Mouse (Mus musculus): ENCODE measurements at regions not wholly inside any gene's neighbourhood (a gene's known extent, or its start where the extent isn't known, plus 50 kb on each side); places are given as distances from the start of the nearest gene placed in this dataset.

GRCm38 (mm10) chr11:28655169-28655846 lies 71.2 kb upstream of the Ccdc85a start:
- no peaks in the 10 kb centered on the region for H3K27me3 ChIP-seq (replicated peaks)
- in situ Hi-C loops (cut with MboI; ENCODE audit: low pct_ligation_motif_present, low pct_unique_long_range_greater_than_20kb, low sequenced_read_pairs): no loop called here
- H3K9me3 ChIP-seq (replicated peaks; ENCODE audit: low read length): no peaks in the 10 kb centered on the region
- TF ChIP-seq USF2 (conservative IDR thresholded peaks at IDR 0.05; ENCODE audit: low read depth, low read length): no peak
- no peak for TF ChIP-seq ZMIZ1 (IDR thresholded peaks at IDR 0.05; ENCODE audit: low read depth, low read length)
- no peak for TF ChIP-seq USF1 (IDR thresholded peaks at IDR 0.05; ENCODE audit: low read depth, low read length)
- no peak for TF ChIP-seq ZC3H11A (IDR thresholded peaks at IDR 0.05; ENCODE audit: low read depth, low read length)
- TF ChIP-seq EP300 (IDR thresholded peaks at IDR 0.05; ENCODE audit: low read length): no peak
- TF ChIP-seq UBTF (IDR thresholded peaks at IDR 0.05; ENCODE audit: low read depth, low read length): no peak
- no peak for TF ChIP-seq MAZ (IDR thresholded peaks at IDR 0.05; ENCODE audit: low read depth, low read length)
- no peak for TF ChIP-seq JUND (conservative IDR thresholded peaks at IDR 0.05; ENCODE audit: low read depth, low read length)
- no peak for TF ChIP-seq MAFK (IDR thresholded peaks at IDR 0.05; ENCODE audit: insufficient replicate concordance, low read length)
- TF ChIP-seq POLR2AphosphoS2 (IDR thresholded peaks at IDR 0.05; ENCODE audit: low read depth, low read length): no peak
- TF ChIP-seq PAX5 (IDR thresholded peaks at IDR 0.05; ENCODE audit: low read length): no peak
- no peak for TF ChIP-seq JUN (IDR thresholded peaks at IDR 0.05; ENCODE audit: insufficient read depth, low read depth, low read length)
- no peak for TF ChIP-seq GABPA (IDR thresholded peaks at IDR 0.05; ENCODE audit: insufficient replicate concordance, low read depth, low read length)
- no peak for TF ChIP-seq MEF2A (IDR thresholded peaks at IDR 0.05; ENCODE audit: borderline replicate concordance, low read depth, low read length)
- no peak for TF ChIP-seq NELFE (IDR thresholded peaks at IDR 0.05; ENCODE audit: low read depth, low read length)
- TF ChIP-seq CHD1 (IDR thresholded peaks at IDR 0.05; ENCODE audit: low read depth, low read length): no peak
- TF ChIP-seq HCFC1 (IDR thresholded peaks at IDR 0.05; ENCODE audit: low read depth, low read length): no peak
- no peaks in the 10 kb centered on the region for H3K79me2 ChIP-seq (replicated peaks; ENCODE audit: control insufficient read depth, extremely low read depth, insufficient read depth, poor library complexity, severe bottlenecking)
- DNase-seq (ENCODE audit: extremely low read depth): no peak
- no peaks in the 10 kb centered on the region for H3K4me1 ChIP-seq (ENCODE audit: control insufficient read depth in 1 of 2, insufficient read depth in 2 of 2)
- dilution Hi-C loops (cut with MboI; ENCODE audit: extremely low pct_ligation_motif_present, extremely low pct_unique_long_range_greater_than_20kb, low sequenced_read_pairs): no loop called here
- no peak overlapping the region for H3K27ac ChIP-seq (ENCODE audit: insufficient read depth, low read depth)
- no peak overlapping the region for H3K4me3 ChIP-seq (replicated peaks in 1 of 3; ENCODE audit: low read depth in 2 of 3, low read length in 2 of 3, poor library complexity in 1 of 3)
- no peak overlapping the region for H3K4me2 ChIP-seq (ENCODE audit: insufficient read depth, low read depth, poor library complexity, severe bottlenecking)
- no peaks in the 10 kb centered on the region for H3K36me3 ChIP-seq (replicated peaks in 1 of 2; ENCODE audit: control insufficient read depth in 1 of 2, insufficient read depth in 1 of 2, low read length in 1 of 2)
- no peak overlapping the region for H3K9ac ChIP-seq (ENCODE audit: insufficient read depth, low read depth)

- TF ChIP-seq TBP (conservative IDR thresholded peaks at IDR 0.05; ENCODE audit: low read depth, low read length): no peak
- no peak for TF ChIP-seq EP300 (IDR thresholded peaks at IDR 0.05; ENCODE audit: low read length)
- TF ChIP-seq RCOR1 (conservative IDR thresholded peaks at IDR 0.05; ENCODE audit: low read depth, low read length): no peak
- no peak for TF ChIP-seq NRF1 (IDR thresholded peaks at IDR 0.05; ENCODE audit: low read depth, low read length)
- TF ChIP-seq ETS1 (conservative IDR thresholded peaks at IDR 0.05; ENCODE audit: low read depth, low read length): no peak
- no peak for TF ChIP-seq MAZ (IDR thresholded peaks at IDR 0.05; ENCODE audit: low read depth, low read length)
- no peak for TF ChIP-seq UBTF (IDR thresholded peaks at IDR 0.05; ENCODE audit: low read depth, low read length)
- TF ChIP-seq NELFE (IDR thresholded peaks at IDR 0.05; ENCODE audit: low read depth, low read length): no peak
- TF ChIP-seq PAX5 (IDR thresholded peaks at IDR 0.05; ENCODE audit: low read length): no peak
- TF ChIP-seq USF2 (conservative IDR thresholded peaks at IDR 0.05; ENCODE audit: low read depth, low read length): no peak
- TF ChIP-seq ZMIZ1 (IDR thresholded peaks at IDR 0.05; ENCODE audit: low read depth, low read length): no peak
- TF ChIP-seq RAD21 (IDR thresholded peaks at IDR 0.05; ENCODE audit: low read depth, low read length): no peak
- TF ChIP-seq ZNF384 (IDR thresholded peaks at IDR 0.05; ENCODE audit: low read depth, low read length): no peak
- no peak for TF ChIP-seq BHLHE40 (IDR thresholded peaks at IDR 0.05; ENCODE audit: low read depth, low read length)
- TF ChIP-seq ZKSCAN1 (IDR thresholded peaks at IDR 0.05; ENCODE audit: borderline replicate concordance, low read depth, low read length): no peak
- no peaks in the 10 kb centered on the region for H3K9me3 ChIP-seq (replicated peaks; ENCODE audit: low read length)
- no peak overlapping the region for H3K4me2 ChIP-seq (ENCODE audit: insufficient read depth, low read depth, poor library complexity, severe bottlenecking)
- H3K27me3 ChIP-seq (replicated peaks): no peaks in the 10 kb centered on the region
- H3K4me1 ChIP-seq (ENCODE audit: control insufficient read depth in 1 of 2, insufficient read depth in 2 of 2): no peaks in the 10 kb centered on the region
- H3K27ac ChIP-seq (ENCODE audit: insufficient read depth, low read depth): no peak overlapping the region
- in situ Hi-C loops (cut with MboI; ENCODE audit: low pct_ligation_motif_present, low pct_unique_long_range_greater_than_20kb, low sequenced_read_pairs): no loop called here
- dilution Hi-C loops (cut with MboI; ENCODE audit: extremely low pct_ligation_motif_present, extremely low pct_unique_long_range_greater_than_20kb, low sequenced_read_pairs): no loop called here
- no peaks in the 10 kb centered on the region for H3K79me2 ChIP-seq (replicated peaks; ENCODE audit: control insufficient read depth, extremely low read depth, insufficient read depth, poor library complexity, severe bottlenecking)
- H3K36me3 ChIP-seq (replicated peaks in 1 of 2; ENCODE audit: control insufficient read depth in 1 of 2, insufficient read depth in 1 of 2, low read length in 1 of 2): no peaks in the 10 kb centered on the region
- no peak overlapping the region for H3K4me3 ChIP-seq (replicated peaks in 1 of 3; ENCODE audit: low read depth in 2 of 3, low read length in 2 of 3, poor library complexity in 1 of 3)
- no peak for DNase-seq (ENCODE audit: extremely low read depth)
- no peak overlapping the region for H3K9ac ChIP-seq (ENCODE audit: insufficient read depth, low read depth)
These were observed 65.3 kb upstream of the Ccdc85a start for GRCm38 (mm10) chr11:28649446-28649845.

Measured in CH12.LX (cell line).